Mouse (Mus musculus): ENCODE results near the gene Mllt6.

GRCm38 (mm10) chr11:97666221-97666620, 3.0 kb downstream of the Mllt6 start:
- TF ChIP-seq MEF2A (IDR thresholded peaks at IDR 0.05; ENCODE audit: borderline replicate concordance, low read depth, low read length) (no peak), MAX (IDR thresholded peaks at IDR 0.05; ENCODE audit: low read length) (no peak), POLR2AphosphoS2 (IDR thresholded peaks at IDR 0.05; ENCODE audit: low read depth, low read length) (no peak), TCF12 (IDR thresholded peaks at IDR 0.05; ENCODE audit: low read depth, low read length) (no peak), EP300 (IDR thresholded peaks at IDR 0.05; ENCODE audit: low read length) (no peak), ETS1 (conservative IDR thresholded peaks at IDR 0.05; ENCODE audit: low read depth, low read length) (no peak), POLR2A (IDR thresholded peaks at IDR 0.05; ENCODE audit: low read depth, low read length) (no peak)
